27 mouse cellular contexts compared by ENCODE assay signal in the genomic region with DNA sequence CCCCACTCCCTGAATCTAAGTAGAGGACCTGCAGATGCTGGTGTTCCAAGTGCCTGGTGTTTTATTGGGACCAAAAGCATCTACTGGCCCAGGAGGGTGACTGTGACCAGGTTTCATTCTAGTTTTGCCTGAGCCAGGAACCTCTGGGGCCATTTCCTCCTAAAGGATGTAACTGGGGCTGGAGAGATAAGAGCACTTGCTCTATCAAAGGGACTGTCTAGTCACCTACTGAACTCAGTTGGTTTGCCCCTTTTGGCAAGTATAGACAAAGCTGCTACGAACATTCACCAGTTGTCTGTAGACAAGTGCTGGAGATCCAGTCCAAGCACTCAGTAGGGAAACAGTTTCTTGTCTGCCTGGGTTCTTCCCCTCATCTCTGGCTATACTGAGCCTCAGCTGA. TPM values are rescaled to one million over a fixed set of nuclear protein-coding genes. Genes with fewer than 3 reads are reported as not detected.
A peak's percentile ranks its signal among the peaks of the same experiment; 100 is the strongest.
DNase-seq lines count a peak whose midpoint lies in the region; ATAC-seq lines count a peak whose summit lies in the region.
"Had no signal": no experiment of that assay in that cellular context is flagged by ENCODE, and none has a peak within 500 bp of the region (broad histone marks: within the 10 kb centered on the region; RNA-seq: fewer than 3 reads in every experiment).

No protein-coding gene starts in this region.

- H3K27me3 ChIP-seq in megakaryocyte, embryonic 14.5 days (replicated peaks) = peaks cover 23% of the 10 kb centered on the region
- H3K27me3 ChIP-seq: embryonic facial prominence, embryonic 13.5 days; embryonic facial prominence, embryonic 15.5 days; forebrain, embryonic 12.5 days had no signal

- DNase-seq in 416B (ENCODE audit: low read depth) = peak; percentile 70
- peak; percentile 39 for DNase-seq in MEL-GATA-1-ER (ENCODE audit: extremely low read depth, low read depth)
- no peak for DNase-seq in adrenal gland, postnatal 25 days
- DNase-seq: adrenal gland, adult 8-10 months; adrenal gland, postnatal 14 days; cerebellum, adult 11 months; cerebellum, adult 18-20 months; cerebellum, adult 8-10 months; cerebellum, adult 9-11 months; cerebellum, postnatal 14 days; cerebellum, postnatal 36 days; embryo, embryonic 11 days had no signal

- ATAC-seq in megakaryocyte, adult 5-6 weeks (ENCODE audit: poor library complexity, severe bottlenecking) = no peak
- ATAC-seq: forebrain, embryonic 14.5 days; forebrain, embryonic 16.5 days had no signal

- peaks cover 12% of the 10 kb centered on the region for H3K36me3 ChIP-seq in megakaryocyte, embryonic 14.5 days (replicated peaks; ENCODE audit: low read length)
- H3K36me3 ChIP-seq: embryonic facial prominence, embryonic 13.5 days; embryonic facial prominence, embryonic 15.5 days; forebrain, embryonic 10.5 days; forebrain, embryonic 12.5 days had no signal

- H3K9me3 ChIP-seq in megakaryocyte, embryonic 14.5 days = no peaks in the 10 kb centered on the region
- H3K9me3 ChIP-seq: embryonic facial prominence, embryonic 13.5 days; embryonic facial prominence, embryonic 15.5 days; forebrain, embryonic 10.5 days; forebrain, embryonic 12.5 days had no signal

- H3K4me3 ChIP-seq in megakaryocyte, embryonic 14.5 days (replicated peaks) = peak overlapping the region; percentile 38
- H3K4me3 ChIP-seq: embryonic facial prominence, embryonic 13.5 days; embryonic facial prominence, embryonic 15.5 days; erythroblast, embryonic 14.5 days; forebrain, embryonic 10.5 days; forebrain, embryonic 12.5 days had no signal

- peaks cover 65% of the 10 kb centered on the region for H3K4me1 ChIP-seq in megakaryocyte, embryonic 14.5 days

RNA-seq across cellular contexts. Expression of gene Fuom, which starts 3.8 kb away (rescaled TPM):
- 6.5 and 31.6 TPM in 2 replicates for polyA plus RNA-seq in megakaryocyte, embryonic 14.5 days (2012; ENCODE audit: insufficient read depth, low replicate concordance)
- total RNA-seq in megakaryocyte, adult 5-6 weeks (2015) = 13.0 and 15.8 TPM in 2 replicates
- total RNA-seq in megakaryocyte, adult 5-6 weeks (2017) = 12.1 and 16.0 TPM in 2 replicates
- 68.5 and 85.2 TPM in 2 replicates for total RNA-seq in adrenal gland, postnatal 25 days (2021)

RNA-seq across cellular contexts. Expression of gene Prap1, which starts 5.3 kb away (rescaled TPM):
- not detected in 2 replicates for polyA plus RNA-seq in megakaryocyte, embryonic 14.5 days (2012; ENCODE audit: insufficient read depth, low replicate concordance)
- not detected in 2 replicates for total RNA-seq in megakaryocyte, adult 5-6 weeks (2015)
- not detected in 2 replicates for total RNA-seq in megakaryocyte, adult 5-6 weeks (2017)
- total RNA-seq in adrenal gland, postnatal 25 days (2021) = not detected in 2 replicates
- total RNA-seq: adrenal gland, adult 18-20 months; adrenal gland, adult 8-10 months; adrenal gland, postnatal 14 days; adrenal gland, postnatal 4 days; common myeloid progenitor, adult 5-6 weeks had no signal
- polyA plus RNA-seq: C2C12; embryonic facial prominence, embryonic 11.5 days; embryonic facial prominence, embryonic 13.5 days; erythroblast, embryonic 14.5 days; forebrain, embryonic 10.5 days; forebrain, embryonic 12.5 days; forebrain, embryonic 14.5 days; forebrain, embryonic 16.5 days had no signal

RNA-seq across cellular contexts. Expression of gene Caly, which starts 16.1 kb away (rescaled TPM):
- polyA plus RNA-seq in megakaryocyte, embryonic 14.5 days (2012; ENCODE audit: insufficient read depth, low replicate concordance) = 0.22 and 5.4 TPM in 2 replicates
- total RNA-seq in megakaryocyte, adult 5-6 weeks (2015) = not detected in 2 replicates
- total RNA-seq in megakaryocyte, adult 5-6 weeks (2017) = not detected in 2 replicates
- total RNA-seq in adrenal gland, postnatal 25 days (2021) = 5.8 and 6.1 TPM in 2 replicates
- total RNA-seq: common myeloid progenitor, adult 5-6 weeks; ES-E14 had no signal
- polyA plus RNA-seq: C2C12 had no signal

RNA-seq across cellular contexts. Expression of gene Paox, which starts 17.1 kb away (rescaled TPM):
- polyA plus RNA-seq in megakaryocyte, embryonic 14.5 days (2012; ENCODE audit: insufficient read depth, low replicate concordance) = 2.9 and 4.3 TPM in 2 replicates
- 12.9 and 16.9 TPM in 2 replicates for total RNA-seq in megakaryocyte, adult 5-6 weeks (2015)
- 8.7 and 11.3 TPM in 2 replicates for total RNA-seq in megakaryocyte, adult 5-6 weeks (2017)
- total RNA-seq in adrenal gland, postnatal 25 days (2021) = 30.3 and 33.5 TPM in 2 replicates
- polyA plus RNA-seq: erythroblast, embryonic 14.5 days had no signal

RNA-seq across cellular contexts. Expression of gene Echs1, which starts 17.8 kb away (rescaled TPM):
- polyA plus RNA-seq in megakaryocyte, embryonic 14.5 days (2012; ENCODE audit: insufficient read depth, low replicate concordance) = 5.5 TPM in 1 of 2 replicates, not detected in the other
- 72.7 and 97.4 TPM in 2 replicates for total RNA-seq in megakaryocyte, adult 5-6 weeks (2015)
- total RNA-seq in megakaryocyte, adult 5-6 weeks (2017) = 71.3 and 87.9 TPM in 2 replicates
- total RNA-seq in adrenal gland, postnatal 25 days (2021) = 435 and 524 TPM in 2 replicates
